Mouse (Mus musculus): Measurements from ENCODE around the gene Nell2. TPM values are rescaled to one million over a fixed set of nuclear protein-coding genes. Genes with fewer than 3 reads are reported as not detected.

Nell2 gene
- polyA plus RNA-seq, 2 experiments from 2014 or later: not detected

DNA sequence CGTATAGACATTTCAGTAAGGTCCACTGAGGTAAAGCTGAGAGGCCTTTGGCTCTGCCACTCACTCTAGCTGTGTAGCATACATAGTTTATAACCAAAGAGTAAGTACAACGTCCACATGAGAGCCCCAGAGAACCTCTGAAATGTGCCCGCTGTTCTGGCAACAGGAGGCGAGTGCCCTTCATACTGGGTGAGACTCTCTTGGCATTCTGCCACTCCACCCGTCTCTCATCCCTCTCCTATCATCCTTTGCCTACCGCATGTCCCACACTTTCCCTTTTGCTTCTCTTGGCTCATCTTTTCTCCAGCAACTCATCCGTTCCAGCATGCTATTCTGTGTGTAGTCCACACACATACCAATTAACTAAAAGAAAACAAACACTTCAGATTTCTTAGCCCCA lies 442.4 kb downstream of the Nell2 start:
- ATAC-seq: no peak

DNA sequence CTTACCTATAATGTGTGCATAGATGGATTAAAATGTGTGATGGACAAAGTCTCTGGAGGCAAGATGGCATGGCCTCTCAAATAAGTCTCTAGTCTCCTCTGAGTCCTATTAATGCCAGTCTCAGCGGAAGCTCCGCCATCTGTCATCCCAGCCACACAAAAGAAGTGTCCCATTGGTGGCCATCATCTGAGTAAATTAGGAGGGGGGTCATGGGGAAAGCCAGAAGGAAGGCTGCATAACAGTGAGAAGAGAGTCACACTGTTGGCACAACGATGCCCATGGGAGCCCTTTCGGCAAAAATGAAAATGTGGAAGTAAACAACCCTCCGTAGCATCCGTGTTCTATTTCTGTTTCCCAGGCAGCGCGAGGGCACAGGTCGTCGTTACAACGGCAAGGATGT lies 446.7 kb downstream of the Nell2 start:
- ATAC-seq: no peak

DNA sequence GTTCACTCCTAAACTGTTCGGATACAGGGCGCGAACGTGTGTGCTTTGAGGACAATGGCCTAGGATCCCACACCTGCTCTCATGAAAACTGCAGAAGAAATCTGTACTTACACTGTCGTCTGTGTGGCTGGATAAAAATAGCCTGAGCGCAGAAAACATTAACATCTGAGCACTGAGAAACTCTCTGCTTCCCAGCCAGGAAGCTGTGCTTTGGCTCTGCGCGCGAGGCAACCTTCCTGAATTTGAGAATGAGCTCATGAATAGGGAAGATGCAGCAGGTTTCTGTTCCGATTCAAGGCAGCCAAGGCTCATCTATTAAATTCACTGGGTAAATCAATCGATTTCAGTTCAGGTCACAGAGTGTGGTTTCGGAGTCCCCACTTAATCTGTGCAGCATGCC lies 453.0 kb downstream of the Nell2 start:
- ATAC-seq: no peak

DNA sequence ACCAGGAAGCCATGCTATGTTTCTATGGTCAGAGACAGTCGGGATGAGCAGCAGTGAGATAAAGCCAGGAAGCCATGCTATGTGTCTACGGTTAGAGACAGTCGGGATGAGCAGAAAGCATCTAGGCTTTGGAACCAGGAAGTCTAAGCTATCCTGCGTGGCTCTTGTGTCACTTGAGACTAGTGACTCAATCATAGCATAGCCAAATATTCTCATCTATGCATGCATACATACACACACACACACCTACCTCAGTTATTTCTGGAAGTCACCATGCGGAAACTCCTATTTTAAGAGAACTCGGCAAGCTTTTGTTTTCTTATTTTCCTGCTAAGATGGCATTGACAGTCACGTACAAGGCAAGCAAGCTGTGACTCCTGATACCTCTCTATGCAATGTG lies 457.5 kb downstream of the Nell2 start:
- no peak for ATAC-seq

DNA sequence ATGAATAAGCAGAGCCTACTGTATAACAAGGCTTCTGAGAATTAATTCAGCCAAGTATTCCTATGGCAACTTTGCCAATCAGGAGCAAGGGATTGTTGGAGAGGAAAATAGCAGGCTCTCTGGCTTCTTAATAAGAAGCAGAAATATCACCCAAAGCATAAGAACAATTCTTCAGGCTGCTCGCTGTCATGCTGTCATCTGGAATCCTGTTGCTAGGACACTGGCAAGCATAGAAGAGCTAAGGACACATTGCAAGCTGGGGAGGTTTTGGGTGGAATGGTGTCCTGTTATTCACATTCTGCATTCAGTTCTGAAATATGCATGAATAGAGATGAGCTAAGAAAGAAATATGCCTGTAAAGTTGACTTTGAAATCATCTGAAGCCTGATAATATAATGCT lies 459.6 kb downstream of the Nell2 start:
- no peak for ATAC-seq

DNA sequence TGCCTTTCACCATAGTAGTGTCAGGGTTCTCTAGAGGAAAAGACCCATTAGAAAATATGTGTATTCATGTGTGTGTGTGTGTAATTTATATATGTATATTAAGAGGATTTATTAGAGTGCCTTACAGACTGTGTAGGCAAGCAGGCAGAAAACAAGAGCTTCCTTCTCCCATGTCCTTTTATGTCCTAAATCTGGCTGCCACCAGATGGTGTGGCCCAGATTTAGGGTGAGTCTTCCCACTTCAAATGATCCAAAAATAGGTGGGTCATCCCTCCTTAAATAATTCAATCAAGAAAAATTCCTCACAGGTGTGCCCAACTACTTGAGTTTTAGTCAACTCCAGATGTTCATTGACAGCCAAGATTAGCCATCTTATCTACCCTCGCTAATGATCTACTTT lies 460.3 kb downstream of the Nell2 start:
- ATAC-seq: no peak

DNA sequence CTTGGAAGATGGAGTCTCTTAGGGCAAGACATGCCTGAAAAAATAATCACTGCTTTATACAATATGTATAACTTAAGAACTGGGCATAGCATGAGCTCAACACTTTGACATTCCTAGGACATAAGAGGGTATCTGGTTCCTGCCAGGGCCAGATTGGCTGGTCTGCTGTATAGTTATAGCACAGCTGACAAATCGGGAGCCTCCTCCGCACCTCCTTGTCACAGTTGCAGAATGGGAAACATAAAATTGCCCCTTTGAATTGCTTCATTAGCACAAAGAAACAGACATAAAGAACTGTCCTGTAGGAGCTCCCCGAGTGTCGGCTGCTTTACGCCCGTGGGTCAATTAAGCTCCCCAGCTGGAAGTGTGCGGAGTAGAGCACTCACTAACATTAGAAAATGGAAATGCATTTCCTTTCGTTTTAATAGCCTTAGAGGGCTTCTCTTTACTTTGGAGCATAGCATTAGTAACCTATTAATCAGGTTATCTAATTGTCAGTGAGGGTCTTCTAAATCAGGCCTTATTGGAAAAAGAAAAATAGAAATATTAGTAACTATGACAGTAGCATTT lies 473.2 kb downstream of the Nell2 start:
- no peak for ATAC-seq

DNA sequence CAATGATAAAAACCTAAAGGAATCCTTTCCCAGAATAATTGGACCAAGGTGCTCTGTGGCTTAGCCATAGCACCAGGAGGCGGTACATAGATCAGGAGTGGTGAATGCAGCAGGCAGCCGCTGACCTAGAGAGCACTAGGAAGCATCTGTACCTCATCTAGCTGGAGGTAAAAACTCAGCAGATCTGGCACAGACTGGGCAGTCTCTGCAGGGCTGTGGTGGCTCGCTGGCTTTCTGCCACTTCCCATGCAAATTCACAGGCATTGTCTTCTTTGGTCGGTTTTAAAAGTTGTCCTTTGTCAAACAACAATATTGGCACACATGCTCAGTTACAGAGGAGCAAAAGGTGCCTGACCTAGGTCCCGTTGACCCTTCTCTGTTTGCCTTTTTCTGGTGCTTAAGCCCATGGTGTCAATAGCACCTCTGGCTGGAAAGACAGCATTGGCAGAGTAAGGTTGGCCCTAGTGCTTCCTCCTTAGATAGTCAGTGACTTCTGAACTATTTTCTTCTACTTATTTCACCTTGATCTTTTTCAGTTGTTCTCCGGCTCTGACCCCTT lies 479.1 kb downstream of the Nell2 start:
- no peak for ATAC-seq

DNA sequence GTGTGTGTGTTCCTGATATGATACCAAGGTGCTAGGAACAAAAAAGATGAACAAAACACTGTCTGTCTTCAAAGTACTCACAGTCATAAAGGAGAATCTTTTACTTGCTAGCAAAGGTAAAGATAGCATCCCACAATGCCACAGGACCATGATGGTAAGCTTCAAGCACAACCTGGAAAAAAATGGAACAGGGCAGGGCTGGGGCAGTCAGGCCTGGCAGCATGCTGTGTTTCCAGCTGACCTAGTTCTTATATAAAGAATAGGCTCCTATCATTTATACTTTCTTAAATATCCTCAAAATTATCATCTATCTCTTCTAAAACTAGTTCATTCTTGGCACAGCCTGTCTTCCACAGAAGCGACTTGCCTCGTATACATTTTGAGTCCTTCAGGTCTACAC lies 480.9 kb downstream of the Nell2 start:
- ATAC-seq: no peak

DNA sequence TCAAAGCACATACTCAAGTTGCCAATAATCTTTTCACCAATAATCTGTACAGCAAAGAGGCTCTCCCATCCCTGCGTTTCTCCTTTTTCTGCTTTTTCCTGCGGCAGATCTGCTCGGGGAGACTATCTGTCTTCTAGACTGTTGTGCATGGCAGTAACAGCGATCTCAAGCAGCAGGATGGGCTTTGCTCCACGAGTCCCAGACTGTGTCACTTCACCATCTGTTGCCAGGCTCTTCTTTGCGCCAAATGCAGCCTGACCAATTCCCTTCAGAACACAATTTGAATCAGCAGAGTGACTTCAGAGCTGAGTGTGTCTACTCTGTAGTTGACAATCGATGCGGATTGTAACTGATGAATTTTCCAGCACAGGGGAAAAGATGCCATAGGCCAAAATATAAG lies 484.3 kb downstream of the Nell2 start:
- no peak for ATAC-seq

DNA sequence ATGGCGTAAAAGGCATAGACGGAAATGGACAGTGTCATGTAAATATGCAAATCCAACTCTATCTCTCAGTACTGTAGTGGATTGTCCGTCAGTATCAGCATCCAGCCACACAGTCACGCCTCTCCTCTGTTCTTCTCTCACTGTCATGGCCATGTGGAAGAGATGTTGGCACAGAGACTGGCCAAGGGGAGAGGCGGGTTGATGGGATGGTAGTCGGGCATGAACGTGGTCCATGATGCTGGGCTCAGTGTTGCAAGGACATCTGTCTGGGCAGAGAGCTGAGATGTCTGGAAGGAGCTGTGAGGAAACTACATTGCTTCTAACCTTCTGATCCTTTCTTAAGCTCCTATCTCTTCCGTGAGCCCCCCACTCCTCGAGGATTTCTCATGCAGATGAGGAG lies 485.9 kb downstream of the Nell2 start:
- no peak for ATAC-seq

DNA sequence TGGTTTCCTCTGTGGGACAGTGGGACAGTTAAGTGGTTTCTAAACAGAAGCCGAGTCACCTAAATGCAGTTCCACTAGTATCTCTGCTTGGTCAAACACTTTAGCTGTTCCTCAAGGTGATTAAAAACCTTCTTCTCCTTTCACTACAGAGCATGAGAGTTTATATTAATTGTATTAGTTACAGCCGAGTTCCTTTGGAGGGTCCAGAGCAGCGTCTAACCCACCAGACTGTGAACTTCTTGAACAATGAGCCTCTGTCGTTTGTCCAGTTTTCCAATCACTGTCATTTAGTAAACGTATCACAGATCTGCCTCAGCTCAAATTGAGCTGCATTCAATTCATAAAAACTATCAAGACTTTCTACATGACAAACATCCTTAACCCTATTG lies 498.9 kb downstream of the Nell2 start:
- ATAC-seq: no peak

DNA sequence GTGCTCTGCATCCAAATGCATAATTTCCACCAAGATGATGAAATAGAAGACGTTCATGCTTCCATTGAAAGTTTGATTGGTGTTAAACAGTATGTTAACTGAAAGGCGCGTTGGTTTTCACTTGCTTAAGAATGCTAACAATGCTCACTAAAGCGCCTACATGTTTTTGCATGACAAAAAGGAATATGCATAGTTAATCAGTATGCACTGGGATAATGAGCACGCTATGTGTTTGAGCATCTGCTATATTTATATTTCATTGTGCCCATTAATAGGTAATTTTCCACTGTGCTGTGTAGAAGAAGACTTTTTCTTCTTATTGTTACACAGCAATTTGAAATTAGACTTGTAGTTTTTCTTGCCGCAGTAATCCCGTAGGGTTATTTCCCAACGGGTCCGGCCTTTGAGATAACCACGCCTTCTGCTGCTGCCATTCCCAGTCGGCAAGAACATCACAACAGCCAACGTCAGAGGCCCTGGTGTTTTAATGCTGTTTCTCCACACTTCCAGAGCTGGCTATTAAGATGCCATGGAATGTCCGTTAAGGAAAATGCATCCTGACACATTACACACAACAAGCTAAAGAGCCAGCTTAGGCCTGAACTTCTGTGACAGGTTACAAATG lies 499.4 kb downstream of the Nell2 start:
- no peak for ATAC-seq

Other genes starting within 250 kb of the Nell2 start
- not detected for gene Dbx2, start 127.4 kb upstream of the Nell2 start, polyA plus RNA-seq (2017; shearing (Covaris generic))